Mouse (Mus musculus) heart, postnatal 25 days (tissue): ENCODE results near the gene Ppa1. TPM values are rescaled to one million over a fixed set of nuclear protein-coding genes. Genes with fewer than 3 reads are reported as not detected.

Experiments
- DNase-seq: peaks from one replicate; pipeline ENCODE4 v3.0.0; 2022; ENCODE audit warnings: low spot score
- intact Hi-C: fragments of 180-260 bp; cut with DNase I; formaldehyde crosslinking; loops from one replicate; pipeline ENCODE4 v1.15.1; 2025
- total RNA-seq, 2 experiments: library from RNA; stranded (reverse); gene quantifications; 2 replicates each; pipeline ENCODE4 v1.2.3; 2021

The Ppa1 gene
- total RNA-seq, 2 experiments from 2014 or later: 63.9 to 70.1 TPM

DNA sequence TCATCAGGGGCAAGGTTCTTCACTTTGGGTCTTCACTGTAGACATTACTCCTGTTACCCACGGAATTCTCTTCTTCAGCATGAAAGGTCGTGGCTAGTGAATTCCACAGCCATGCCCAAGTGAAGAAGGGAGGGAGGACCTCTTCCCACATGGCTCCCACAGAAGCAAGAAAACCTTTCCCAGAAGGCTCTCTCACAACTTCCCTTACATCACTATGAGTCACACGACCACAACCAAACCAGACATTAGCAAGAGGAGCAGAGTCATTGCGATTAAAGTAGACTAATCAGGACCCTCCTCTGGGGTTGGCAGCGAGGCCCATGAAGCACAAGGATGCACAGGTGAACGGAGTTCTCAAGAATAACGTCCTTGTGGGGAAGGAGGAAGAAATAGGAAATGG, 11.3 kb upstream of the Ppa1 start:
- intact Hi-C loops: no loop called here
- no peak for DNase-seq

- intact Hi-C loops: no loop called here
Measured at GRCm38 (mm10) chr10:61640363-61640762, 8.0 kb upstream of the Ppa1 start.

GRCm38 (mm10) chr10:61646557-61646956, 1.8 kb upstream of the Ppa1 start:
- no peak for DNase-seq
- intact Hi-C loops: no loop called here

More at GRCm38 (mm10) chr10:61640363-61640762, 8.0 kb upstream of the Ppa1 start:
- no peak for DNase-seq

DNA sequence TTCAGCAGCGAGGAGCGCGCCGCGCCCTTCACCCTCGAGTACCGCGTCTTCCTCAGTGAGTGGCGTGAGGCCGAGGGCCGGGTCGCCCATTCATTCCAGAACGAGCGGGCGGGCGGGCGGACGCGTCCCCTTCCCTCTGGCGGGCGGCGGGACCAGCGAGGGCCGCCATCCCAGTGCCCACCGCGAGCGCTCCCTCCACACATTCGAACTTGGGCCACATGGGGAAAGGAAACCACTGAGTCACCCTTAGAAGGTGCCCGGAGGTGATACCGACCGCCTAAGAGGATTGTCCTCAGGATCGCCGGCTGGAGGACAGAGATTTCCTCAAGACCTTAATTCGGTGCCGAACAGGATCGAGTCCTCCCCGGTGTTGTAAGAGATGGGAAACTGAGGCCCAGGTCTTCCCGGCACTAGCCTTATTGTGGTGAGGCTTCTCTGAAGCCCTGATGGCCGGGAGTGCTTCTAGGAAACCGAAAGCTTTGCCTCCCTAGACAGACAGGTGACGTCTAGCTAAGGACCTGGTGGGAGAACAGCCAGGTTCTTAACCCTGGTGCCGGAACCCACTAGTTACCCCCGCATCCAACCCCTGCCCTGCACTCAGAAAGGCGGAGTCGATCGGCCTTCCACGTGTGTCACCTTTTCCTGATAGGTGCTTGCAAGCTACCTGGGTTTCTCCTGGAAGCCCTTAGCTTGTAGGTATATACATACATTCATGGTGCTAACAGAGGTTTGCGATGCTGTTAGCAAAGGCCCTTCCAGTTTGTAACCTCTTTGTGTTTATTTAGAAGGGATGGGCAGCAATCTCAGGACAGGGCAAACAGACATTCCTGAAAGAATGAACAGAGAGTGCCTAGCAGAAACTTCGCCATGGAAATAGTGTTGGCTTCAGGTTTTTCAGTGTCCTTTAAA, 639 bp downstream of the Ppa1 start:
- intact Hi-C loops: no loop called here

DNA sequence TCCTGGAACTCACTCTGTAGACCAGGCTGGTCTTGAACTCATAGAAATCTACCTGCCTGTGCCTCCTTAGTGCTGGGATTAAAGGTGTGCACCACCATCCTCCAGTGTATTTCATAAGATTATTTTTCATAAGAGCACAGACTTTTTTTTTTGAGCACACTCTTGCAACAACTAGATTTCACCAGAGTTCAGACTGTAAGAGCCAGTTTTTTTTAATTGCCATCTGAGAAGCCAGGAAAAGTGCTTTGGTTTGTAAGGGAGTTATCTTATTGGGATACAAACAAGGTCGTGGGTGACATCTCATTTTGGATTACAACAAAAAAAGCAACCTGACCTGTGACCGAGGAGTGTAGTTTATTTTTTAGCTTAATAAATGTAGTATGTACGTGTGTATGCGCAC, 5.8 kb downstream of the Ppa1 start:
- intact Hi-C loops: loop anchor here (5.0 to 10.0 kb wide), 3 partner anchors 187 to 449 kb away; no protein-coding TSS in a partner anchor
- no peak for DNase-seq

More for the DNA sequence above, 639 bp downstream of the Ppa1 start:
- DNase-seq: no peak

- no peak for DNase-seq
- intact Hi-C loops: loop anchor here (5.0 to 10.0 kb wide), 3 partner anchors 187 to 450 kb away; no protein-coding TSS in a partner anchor
Measured at GRCm38 (mm10) chr10:61654691-61655090, 6.3 kb downstream of the Ppa1 start.

DNA sequence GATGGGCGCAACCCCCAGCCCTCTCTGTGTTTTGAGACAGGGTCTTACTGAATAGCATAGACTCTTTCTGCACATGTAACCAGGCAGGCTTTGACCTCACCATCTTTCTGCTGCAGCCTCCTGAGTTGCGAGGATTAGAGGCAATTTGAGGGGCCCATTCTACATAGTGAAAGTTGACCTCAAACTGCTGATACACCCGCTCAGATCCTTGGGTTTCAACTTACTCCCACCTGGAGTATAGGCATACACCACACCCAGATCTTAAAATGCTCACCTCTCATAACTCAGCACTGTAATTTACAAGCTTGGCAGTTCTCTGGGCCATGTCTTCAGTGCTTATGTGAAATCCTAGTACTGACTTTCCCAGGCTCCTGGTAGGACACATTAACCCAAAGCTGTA, 6.8 kb downstream of the Ppa1 start:
- DNase-seq: no peak
- intact Hi-C loops: loop anchor here (10.0 kb wide), 2 partner anchors 310 to 450 kb away; no protein-coding TSS in a partner anchor

DNA sequence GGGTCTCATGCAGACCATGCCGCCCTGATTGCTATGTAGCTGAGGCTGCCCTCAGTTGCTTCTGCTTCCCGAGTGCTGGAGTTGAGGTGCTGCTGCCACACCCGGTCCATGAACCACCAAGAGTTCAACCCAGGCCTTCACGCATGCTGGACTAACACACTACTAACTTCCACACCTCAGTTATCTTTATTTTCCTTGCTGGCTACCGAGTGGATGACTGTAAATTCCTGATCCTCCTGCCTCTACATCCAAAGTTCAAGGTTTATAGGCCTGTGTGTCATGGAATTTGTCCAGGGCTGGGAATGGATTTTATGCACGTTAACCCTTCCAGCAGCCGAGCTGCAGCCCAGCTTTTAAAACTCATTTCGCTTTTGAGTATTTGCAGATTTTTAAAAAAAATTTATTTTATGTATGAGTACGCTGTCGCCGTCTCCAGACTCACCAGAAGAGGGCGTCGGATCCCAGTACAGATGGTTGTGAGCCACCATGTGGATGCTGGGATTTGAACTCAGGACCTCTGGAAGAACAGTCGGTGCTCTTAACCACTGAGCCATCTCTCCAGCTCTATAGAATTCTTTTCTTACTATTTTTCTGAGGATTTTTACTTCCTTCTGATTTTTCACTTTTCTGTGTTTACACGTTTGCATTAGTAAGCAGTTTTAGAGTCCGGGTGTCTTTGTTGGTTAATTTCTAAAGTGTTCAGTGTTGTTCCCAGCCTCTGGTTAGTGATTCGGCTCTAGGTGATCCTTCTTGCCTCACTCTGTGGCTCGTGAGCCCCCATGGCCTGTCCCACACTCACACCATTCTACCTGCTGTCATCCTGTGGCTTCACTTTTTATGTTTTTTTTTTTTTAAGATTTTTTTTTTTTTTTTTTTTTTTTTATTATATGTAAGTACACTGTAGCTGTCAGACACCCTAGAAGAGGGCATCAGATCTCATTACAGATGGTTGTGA, 8.9 kb downstream of the Ppa1 start:
- intact Hi-C loops: loop anchor here (10.0 kb wide), 2 partner anchors 312 to 452 kb away; no protein-coding TSS in a partner anchor

GRCm38 (mm10) chr10:61657985-61658384, 9.6 kb downstream of the Ppa1 start:
- intact Hi-C loops: loop anchor here (1.0 to 10.0 kb wide), 4 partner anchors 56 to 453 kb away; no protein-coding TSS in a partner anchor
- DNase-seq: no peak

More for the DNA sequence above, 8.9 kb downstream of the Ppa1 start:
- DNase-seq: no peak

- intact Hi-C loops: no loop called here
- DNase-seq: peak; percentile 13
Measured at GRCm38 (mm10) chr10:61661887-61662286, 13.5 kb downstream of the Ppa1 start.

DNA sequence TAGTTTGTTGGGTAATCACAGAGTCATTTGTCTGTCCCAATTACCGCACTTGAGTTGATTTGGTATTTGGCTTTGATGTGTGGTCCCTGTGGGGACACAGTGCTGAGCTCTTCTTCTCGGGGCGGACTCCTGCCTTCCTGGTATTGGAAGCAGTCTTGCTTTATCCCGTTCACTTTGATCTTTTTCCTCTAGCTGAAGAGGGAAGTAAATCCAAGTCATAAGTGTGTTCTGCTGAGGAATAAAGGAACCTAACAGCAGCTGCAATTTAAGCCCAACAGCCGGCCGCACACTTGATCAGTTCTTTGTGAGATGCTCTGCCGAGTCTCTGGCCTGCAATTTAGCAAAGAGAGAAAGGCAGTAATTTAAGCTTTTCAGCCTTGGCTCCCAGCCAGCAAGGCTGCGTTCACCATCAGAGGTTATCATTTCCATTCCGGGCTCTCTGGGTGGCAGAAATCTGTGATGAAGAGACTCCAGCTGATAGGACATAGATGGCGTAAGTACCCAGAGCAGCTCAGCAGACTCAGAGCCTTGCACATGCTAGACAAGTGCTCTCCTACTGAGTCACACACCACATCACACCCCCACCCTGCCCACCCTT, 14.1 kb downstream of the Ppa1 start:
- intact Hi-C loops: no loop called here
- DNase-seq: no peak

- intact Hi-C loops: no loop called here
- DNase-seq: no peak
Measured at GRCm38 (mm10) chr10:61665111-61665510, 16.8 kb downstream of the Ppa1 start.

DNA sequence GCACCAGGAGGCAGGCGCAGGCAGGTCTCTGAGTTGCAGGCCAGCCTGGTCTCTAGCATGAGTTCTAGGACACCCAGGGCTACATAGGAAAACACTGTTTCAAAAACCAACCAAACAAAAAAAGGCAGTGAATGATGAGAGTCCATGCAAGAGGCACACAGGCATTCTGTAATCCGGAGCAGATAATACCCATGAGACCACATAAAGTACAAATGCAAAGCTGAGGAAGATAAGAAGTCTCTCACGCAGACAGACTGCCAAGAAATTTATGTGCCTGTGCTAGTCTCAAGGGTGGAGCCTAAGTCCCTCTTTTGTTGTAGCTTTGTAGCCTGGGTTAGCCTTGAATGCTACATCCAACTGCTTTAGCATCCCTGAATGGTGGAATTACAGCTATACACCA, 17.3 kb downstream of the Ppa1 start:
- intact Hi-C loops: no loop called here
- DNase-seq: no peak

- intact Hi-C loops: no loop called here
- no peak for DNase-seq
Measured at GRCm38 (mm10) chr10:61669289-61669688, 20.9 kb downstream of the Ppa1 start.

GRCm38 (mm10) chr10:61669896-61670295, 21.5 kb downstream of the Ppa1 start:
- DNase-seq: no peak
- intact Hi-C loops: no loop called here

DNA sequence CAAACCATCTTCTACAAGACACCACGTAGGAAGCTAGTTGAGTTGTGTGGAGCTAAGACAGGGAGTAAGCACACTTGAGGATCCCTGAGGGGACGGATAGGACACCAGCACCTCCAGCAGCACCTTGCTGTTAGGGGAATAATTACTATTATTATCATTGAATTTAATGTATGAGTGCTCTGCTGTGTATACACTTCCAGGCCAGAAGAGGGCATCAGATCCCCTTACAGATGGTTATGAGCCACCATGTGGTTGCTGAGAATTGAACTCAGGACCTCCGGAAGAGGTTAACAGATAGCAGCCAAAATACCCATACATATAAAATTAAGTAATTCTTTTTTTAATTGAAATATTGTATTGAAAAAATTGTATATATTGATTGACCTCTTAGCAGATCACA, 22.4 kb downstream of the Ppa1 start:
- DNase-seq: no peak
- intact Hi-C loops: no loop called here

GRCm38 (mm10) chr10:61675935-61676334, 27.6 kb downstream of the Ppa1 start:
- intact Hi-C loops: no loop called here
- no peak for DNase-seq

DNA sequence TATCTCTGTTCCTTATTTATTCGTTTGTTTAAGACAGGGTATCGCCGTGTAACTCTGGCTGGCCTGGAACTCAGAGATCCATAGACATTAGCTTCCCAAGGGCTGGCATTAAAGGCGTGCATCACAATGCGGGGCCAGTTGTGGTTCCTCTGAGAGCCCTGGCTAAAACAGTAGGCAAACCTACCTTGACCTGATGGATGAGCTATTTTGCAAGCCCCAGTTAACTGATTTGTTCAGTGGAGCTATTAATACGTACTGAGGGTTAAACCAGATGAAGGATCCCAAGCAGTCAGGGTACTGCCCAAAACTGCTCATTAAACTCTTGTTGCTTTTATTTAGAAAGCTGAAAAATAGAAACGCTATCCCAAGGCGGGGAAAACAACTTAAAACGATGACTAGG, 31.2 kb downstream of the Ppa1 start:
- intact Hi-C loops: no loop called here
- DNase-seq: no peak

GRCm38 (mm10) chr10:61680015-61680913, 31.9 kb downstream of the Ppa1 start, which contains the start of gene Sar1a:
Gene Sar1a (plus strand): TSS chr10:61680299.
- intact Hi-C loops: no loop called here
- peak; percentile 97 for DNase-seq
